Mouse (Mus musculus): ENCODE results near the gene As3mt.
"Not testable (repeated sequence)": the region's sequence is repeated elsewhere in the genome, so short reads cannot be mapped to it uniquely, and the experiment has no call there.

Gene As3mt

GRCm38 (mm10) chr19:46755066-46755465 is 47.8 kb downstream of the As3mt start:
- DNase-seq (ENCODE audit: low spot score) = peak; percentile 61

GRCm38 (mm10) chr19:46756221-46756620 is 49.0 kb downstream of the As3mt start:
- DNase-seq (ENCODE audit: low spot score) = no peak

GRCm38 (mm10) chr19:46759096-46759495 is 51.8 kb downstream of the As3mt start:
- no peak for DNase-seq (ENCODE audit: low spot score)

- not testable (repeated sequence) for DNase-seq (ENCODE audit: low spot score)
Observed at GRCm38 (mm10) chr19:46759909-46760308, 52.7 kb downstream of the As3mt start.

GRCm38 (mm10) chr19:46760375-46761160 is 53.3 kb downstream of the As3mt start:
- peak; percentile 80 for DNase-seq (ENCODE audit: low spot score)

GRCm38 (mm10) chr19:46761247-46761946 is 54.1 kb downstream of the As3mt start, which contains the start of gene Cnnm2:
Cnnm2 (plus strand) TSS chr19:46761596.
- peak; percentile 99 for DNase-seq (ENCODE audit: low spot score)

- DNase-seq (ENCODE audit: low spot score) = no peak
Observed at GRCm38 (mm10) chr19:46761971-46762290, 54.7 kb downstream of the As3mt start.

DNA sequence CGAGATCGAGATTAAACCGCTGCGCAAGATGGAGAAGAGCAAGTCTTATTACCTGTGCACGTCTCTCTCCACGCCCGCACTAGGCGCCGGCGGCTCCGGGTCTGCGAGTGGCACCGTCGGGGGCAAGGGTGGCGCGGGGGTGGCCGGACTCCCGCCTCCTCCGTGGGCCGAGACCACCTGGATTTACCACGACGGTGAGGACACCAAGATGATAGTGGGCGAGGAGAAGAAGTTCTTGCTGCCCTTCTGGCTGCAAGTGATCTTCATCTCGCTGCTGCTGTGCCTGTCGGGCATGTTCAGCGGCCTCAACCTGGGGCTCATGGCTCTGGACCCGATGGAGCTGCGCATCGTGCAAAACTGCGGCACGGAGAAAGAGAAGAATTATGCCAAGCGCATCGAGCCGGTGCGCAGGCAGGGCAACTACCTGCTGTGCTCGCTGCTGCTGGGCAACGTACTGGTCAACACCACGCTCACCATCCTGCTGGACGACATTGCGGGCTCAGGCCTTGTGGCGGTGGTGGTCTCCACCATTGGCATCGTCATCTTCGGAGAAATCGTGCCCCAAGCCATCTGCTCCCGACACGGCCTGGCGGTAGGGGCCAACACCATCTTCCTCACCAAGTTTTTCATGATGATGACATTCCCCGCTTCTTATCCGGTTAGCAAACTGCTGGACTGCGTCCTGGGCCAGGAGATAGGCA is 55.2 kb downstream of the As3mt start:
- DNase-seq (ENCODE audit: low spot score) = peak; percentile 22

- no peak for DNase-seq (ENCODE audit: low spot score)
Observed at GRCm38 (mm10) chr19:46762992-46763342, 55.7 kb downstream of the As3mt start.

GRCm38 (mm10) chr19:46763356-46763755 is 56.1 kb downstream of the As3mt start:
- DNase-seq (ENCODE audit: low spot score) = no peak

DNA sequence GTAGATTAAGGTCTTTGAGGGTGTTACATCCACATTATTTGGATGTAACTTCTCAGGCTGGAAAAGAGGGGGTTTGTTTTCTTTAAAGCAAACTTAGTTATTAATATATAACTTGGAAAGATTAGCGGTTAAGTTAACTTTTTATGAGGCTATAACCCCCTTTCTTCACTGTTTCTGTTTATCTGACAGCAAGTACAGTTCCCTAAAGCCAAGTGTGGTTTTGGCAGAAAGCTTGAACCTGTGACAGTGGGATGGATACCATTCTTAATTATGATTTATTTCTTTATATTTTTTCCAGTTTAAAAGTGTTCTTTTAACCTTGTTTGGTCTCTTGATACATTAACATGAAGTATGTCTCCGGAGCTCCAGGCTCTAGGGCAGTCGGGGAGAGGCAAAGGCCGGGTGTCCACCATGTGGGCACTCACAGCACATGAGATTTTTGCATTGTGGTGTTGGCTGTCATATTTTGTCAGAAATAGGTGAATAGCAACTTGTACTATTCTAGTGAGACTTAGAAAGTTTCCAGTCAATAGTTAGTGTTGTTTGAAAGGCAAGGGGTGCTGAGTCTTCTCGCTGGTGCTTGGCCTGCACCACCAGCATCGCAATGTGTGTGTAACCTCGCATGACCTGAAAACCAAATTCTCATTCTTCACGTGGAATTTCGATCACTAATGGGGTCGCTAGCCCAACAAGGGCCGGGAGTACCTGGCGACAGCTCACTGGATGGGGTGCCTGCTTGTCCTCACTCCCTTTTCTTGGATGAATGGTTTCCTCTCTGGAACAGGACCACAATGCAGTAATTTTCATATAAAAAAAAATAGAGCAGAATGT is 56.9 kb downstream of the As3mt start:
- no peak for DNase-seq (ENCODE audit: low spot score)

- no peak for DNase-seq (ENCODE audit: low spot score)
Observed at GRCm38 (mm10) chr19:46764763-46765117, 57.5 kb downstream of the As3mt start.

DNA sequence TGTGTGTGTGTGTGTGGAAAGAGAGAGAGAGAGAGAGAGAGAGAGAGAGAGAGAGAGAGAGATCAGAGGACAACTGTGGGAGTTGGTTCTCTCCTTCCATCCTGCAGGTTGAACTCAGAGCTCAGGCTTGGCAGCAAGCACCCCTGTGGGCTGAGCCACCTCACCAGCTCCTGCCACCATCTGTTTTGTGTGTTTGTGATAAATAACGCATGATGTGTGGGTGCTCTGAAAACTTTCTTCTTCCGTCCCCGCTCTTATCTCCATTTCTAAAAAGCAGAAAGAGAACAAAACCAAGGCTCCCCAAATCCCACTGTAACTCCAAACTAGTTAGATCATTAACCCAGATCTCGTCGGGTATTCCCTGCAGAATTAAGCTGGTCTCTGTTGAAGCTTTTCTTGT is 58.9 kb downstream of the As3mt start:
- DNase-seq (ENCODE audit: low spot score) = no peak

GRCm38 (mm10) chr19:46769759-46770158 is 62.5 kb downstream of the As3mt start:
- DNase-seq (ENCODE audit: low spot score) = no peak

- DNase-seq (ENCODE audit: low spot score) = no peak
Observed at GRCm38 (mm10) chr19:46771801-46772200, 64.5 kb downstream of the As3mt start.

DNA sequence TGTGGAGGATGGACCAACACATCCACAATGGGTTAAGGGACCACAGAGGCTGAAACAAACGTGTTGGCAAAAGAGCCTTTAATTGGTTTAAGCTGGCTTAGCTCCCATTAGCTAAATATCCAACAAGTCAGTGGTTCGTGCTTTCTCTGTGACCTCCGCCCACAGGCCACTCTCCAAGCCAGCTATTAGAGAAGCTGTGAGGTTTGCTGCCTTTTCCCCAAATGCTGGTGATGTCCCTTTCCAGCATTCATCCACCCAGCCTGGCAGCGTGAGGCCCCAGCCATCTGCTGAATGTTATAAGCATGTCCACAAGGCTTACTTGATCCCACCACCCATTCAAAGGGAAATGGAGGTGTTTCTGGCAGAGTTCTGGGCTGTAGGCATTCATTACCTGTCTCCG is 69.1 kb downstream of the As3mt start:
- no peak for DNase-seq (ENCODE audit: low spot score)

DNA sequence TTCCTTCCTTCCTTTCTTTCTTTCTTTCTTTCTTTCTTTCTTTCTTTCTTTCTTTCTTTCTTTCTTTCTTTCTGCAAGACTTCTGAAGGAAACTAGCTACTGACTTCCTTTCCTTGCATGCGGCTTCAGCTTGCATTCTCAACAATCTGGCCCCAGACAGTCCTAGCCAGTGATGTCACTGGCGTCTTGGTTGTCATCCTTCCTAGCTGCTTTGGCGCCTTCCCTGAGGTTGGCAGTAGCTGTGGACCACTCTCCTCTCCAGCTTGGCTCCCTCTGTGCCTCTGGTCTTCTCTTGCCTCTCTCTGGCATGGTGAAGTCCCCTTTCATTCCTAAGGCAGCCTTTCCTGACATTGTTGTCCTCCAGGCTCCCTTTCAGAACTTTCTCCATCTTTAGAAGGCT is 69.6 kb downstream of the As3mt start:
- DNase-seq (ENCODE audit: low spot score) = no peak

DNA sequence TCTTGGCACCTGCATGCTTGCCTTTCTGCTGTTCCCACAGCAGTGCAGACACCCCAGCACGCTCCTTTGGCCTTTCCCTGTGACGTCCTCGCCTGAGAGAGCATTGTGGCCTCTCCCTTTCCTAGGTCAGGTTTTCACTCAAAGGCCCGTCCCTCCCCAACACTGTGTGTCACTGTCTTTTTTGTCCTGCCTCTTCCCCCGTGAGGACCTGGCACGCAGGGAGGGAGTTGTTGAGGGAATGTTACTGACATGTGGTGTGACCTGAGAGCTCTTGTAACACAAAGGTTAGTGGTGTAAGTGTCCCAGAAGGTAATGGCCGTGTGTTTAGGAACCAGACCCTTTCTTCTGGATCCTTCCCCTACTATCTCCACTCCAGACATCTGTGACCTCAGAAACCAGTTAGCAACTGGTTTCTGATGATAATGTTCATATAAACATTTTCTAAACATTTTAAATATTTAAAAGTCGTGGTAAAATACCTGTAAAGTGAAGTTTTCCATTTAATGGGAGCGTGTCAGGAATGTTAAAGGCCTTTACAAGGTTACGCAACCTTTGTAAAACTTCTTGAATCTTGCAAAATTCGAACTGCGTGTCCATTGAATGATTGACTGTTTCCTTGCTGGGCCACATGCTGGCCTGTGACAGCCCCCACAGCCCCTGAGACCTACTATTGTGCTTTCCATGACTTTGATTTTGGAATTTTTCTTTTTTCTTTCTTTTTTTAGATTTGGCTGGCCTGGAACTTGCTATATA is 70.8 kb downstream of the As3mt start:
- no peak for DNase-seq (ENCODE audit: low spot score)

DNA sequence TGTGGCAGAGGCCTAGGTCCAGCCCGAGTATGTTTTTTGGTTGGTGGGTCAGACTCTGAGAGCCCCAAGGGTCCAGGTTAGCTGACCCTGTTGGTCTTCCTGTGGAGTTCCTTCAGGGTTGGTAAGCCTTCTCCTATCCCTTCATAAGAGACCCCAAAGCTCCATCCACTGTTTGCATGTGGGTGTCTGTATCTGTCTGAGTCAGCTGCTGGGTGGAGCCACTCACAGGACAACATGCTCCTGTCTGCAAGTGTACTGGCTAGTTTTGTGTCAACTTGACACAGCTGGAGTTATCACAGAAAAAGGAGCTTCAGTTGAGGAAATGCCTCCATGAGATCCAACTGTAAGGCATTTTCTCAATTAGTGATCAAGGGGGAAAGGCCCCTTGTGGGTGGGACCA is 71.9 kb downstream of the As3mt start:
- not testable (repeated sequence) for DNase-seq (ENCODE audit: low spot score)

DNA sequence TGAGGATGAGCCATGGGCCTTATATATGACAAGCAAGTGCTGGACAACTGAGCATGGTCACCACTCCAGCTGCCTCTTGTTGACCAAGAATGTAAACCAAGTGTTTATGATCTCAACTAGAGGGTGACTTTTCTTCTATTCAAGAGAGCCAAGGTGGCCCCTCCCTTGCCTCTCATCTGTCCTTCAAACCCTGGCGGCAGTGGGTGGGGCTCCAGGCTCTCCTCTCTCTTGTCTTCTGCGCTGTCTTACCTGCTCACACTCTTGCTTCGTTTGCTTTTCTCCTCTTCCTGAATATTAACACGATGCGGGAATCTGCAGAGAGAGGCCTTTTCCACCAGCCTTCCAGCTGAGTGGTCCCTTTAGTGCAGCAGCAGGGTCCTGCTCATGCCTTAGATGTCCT is 76.8 kb downstream of the As3mt start:
- no peak for DNase-seq (ENCODE audit: low spot score)

- no peak for DNase-seq (ENCODE audit: low spot score)
Observed at GRCm38 (mm10) chr19:46784502-46784901, 77.2 kb downstream of the As3mt start.

- DNase-seq (ENCODE audit: low spot score) = no peak
Observed at GRCm38 (mm10) chr19:46785633-46786032, 78.4 kb downstream of the As3mt start.
